Mouse (Mus musculus) small intestine, adult 2 months (tissue): Measurements from ENCODE around the gene AL732309.1.

Experiments used
- CTCF ChIP-seq: fragments of 200-500 bp; IDR thresholded peaks from 2 replicates; pipeline ENCODE4 v1.5.1; 2012; ENCODE audit warnings: low read depth, mild to moderate bottlenecking, control low read depth, inconsistent platforms, low read length, moderate library complexity, mixed read lengths; ENCODE audit not compliant: insufficient replicate concordance, insufficient read length; ENCODE audit errors: extremely low read depth
- POLR2A ChIP-seq: fragments of 200-500 bp; IDR thresholded peaks from 2 replicates; pipeline ENCODE4 v1.6.1; 2012; ENCODE audit warnings: low read depth, mild to moderate bottlenecking, control low read depth, inconsistent platforms, low read length, moderate library complexity

DNA sequence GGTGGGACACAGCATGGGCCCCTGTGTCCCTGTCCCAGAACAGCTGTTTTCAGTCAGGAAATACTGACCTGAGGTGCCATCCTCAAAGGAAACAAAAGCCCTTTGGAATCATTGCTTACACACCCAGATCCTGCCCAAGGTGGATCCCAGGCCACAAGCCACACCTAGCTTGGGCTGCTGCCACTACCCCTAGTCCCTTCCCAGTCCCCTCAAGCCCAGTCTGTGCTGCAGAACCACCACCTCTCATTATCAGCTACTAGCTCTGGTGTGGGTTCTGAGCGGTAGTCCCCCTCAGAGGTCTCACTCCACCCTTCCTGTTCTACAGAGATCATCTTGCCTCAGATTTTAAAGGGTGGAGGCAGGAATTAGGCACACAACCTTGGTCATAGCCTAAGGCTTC lies 39.7 kb upstream of the AL732309.1 start:
- TF ChIP-seq CTCF (no peak), POLR2A (no peak)
